Mouse (Mus musculus) c-Kit-negative CD71-positive TER-119-positive erythroid progenitor cells, embryonic 14.5 days (primary cell): ENCODE results near the gene Brsk2.

Experiments used
- DNase-seq: peaks from one replicate; pipeline ENCODE4 v3.0.0-alpha.2; 2013; ENCODE audit warnings: low read depth, low spot score

Brsk2 gene

DNA sequence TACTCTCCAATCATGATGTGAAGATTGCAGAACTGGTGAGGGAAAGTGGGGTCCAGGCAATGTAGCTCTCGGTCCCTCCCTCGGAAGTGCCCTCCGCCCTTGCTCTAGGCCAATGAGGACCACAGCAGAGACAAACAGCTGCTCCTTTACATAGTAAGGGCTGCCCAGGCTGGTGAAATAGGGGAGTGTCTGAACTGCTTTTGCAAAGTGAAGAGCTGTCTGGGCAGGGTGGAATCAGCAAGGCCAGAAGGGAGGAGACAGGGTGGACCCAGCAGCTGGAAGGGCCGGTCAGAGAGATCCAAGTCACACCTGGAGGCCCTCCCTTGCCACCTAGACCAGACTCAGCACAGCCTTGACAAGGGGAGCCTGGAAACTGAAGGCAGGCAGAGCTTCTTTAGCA is 76.4 kb downstream of the Brsk2 start:
- DNase-seq: peak; percentile 36

DNA sequence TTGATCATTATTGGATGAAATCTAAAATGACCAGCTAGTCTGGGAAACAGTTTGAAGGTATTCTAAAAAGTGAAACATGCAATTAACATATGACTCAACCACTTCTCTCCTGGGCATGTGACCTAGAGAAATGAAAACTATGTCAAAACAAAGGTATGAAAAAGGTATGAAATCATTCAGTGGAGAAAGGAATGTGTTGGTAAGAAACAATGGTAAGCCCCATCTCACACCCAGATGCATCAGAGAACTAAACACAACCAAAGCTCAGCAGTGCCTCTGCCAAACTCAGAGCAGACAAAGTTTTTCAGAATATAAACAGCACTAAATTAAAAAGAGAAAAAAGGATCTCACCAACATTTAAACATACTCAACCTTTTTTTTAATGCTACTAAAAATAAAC is 80.5 kb downstream of the Brsk2 start:
- no peak for DNase-seq

DNA sequence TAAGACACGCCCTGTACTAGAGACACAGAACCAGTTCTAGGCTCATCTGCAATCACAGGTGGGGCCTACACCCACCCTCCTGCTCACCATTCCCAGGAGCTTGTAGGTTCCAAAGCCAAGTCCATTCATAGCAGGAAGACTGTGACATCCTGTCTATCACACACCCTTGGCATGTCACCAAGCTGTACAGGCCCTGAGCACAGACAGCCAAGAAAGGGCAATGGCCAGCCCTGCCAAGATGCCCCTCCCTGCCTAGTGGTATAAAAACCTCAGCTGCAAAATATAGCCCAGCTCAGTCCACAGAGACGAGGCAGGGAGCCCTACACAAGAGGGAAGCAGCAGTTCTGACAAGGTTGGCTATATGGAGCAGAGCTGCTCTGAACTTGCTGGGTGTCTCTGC is 84.6 kb downstream of the Brsk2 start:
- DNase-seq: no peak

DNA sequence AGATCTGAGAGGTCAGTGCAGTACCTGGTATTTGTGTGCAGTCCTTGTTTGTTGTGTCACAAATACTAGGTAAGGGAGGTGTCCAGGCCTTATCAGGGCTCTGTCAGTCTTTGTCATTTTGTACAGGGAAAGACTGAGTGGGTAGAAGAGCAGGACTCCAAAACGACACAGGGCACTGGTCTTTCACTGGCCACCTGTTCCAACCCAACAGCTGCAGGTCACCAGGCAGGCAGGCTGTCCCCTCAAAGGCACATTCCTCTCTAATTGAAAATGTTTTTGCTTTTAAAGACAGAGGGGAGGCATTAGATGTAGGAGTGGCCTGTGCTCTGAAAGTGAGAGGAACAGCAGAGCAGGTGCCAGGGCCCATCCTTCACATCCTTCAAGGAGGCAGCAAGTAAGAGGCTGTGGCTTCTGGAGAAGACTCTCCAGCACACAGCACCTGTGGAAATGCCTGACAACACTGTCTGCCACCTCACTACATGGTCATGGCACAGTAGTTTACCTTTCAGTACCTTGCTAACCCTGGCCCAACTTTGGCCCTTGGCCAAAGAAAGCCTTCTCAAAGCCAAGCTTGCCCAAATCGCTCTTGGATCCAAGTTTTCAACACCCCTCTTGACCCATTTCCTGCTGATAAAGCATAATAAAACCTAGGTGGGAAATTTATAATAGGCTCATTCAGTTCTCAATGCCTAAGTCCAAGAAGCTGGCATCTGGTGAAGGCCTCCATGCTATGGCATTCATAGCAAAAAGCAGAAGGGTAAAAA is 85.7 kb downstream of the Brsk2 start:
- DNase-seq: no peak

DNA sequence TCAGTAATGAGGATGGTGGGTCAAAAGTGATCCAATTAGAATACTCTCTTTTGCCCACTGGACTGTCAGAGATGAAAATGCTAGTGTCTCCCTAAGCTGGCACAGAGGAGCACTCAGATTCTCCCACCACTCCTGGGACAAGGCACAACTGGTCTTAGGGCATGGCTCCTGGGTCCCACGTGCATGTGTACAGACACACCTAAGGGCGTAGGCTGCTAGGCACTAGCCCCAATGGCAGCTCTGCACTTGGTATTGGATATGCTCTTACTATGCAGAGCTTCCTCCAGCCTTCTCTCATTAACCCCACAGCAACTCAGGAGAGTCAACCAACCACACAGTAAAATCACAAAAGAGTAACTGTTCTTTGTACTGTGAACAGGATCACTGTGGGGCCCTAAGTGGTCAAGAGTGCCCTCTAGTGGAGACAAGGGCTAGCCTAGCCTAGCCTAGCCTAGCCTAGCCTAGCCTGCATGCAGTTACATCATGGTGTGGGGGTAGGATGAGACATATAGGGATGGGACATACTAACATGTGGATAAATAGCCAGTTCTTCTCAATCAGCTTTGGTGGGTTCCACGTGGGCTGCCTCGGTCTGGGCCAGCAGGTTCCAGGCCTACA is 88.1 kb downstream of the Brsk2 start:
- peak; percentile 52 for DNase-seq

DNA sequence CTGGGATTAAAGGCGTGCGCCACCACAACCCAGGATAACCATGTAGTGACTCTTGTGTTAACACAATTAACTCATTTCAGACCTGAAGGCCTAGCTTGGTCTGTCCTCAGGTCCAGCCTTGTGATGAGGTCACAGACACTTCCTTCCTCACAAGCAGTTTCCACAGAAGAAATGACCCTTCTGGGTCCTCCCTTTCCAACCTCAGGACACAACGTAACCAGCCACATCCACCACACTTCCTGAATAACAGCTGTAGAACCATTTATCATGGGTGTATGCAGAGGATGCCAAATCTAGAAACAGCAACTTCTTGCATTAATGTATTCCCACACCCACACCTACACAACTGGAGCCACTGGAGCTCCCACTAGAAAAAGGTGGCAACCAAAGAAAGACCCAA is 91.2 kb downstream of the Brsk2 start:
- no peak for DNase-seq

DNA sequence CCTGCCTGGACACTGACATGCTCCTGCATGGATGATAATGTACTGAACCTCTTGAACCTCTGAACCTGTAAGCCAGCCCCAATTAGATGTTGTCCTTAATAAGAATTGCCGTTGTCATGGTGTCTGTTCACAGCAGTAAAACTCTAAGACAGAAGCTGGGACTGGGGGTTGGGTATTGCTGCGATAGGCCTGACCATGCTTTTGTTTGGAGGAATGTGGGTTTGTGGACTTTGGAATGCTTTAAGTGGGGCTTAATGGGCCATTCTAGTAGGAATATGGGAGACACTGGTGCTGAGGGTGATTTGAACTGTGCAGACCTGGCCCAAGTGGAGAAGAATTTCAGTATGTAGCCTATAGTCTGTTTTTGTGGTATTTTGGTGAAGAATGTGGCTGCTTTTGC is 95.8 kb downstream of the Brsk2 start:
- DNase-seq: no peak

DNA sequence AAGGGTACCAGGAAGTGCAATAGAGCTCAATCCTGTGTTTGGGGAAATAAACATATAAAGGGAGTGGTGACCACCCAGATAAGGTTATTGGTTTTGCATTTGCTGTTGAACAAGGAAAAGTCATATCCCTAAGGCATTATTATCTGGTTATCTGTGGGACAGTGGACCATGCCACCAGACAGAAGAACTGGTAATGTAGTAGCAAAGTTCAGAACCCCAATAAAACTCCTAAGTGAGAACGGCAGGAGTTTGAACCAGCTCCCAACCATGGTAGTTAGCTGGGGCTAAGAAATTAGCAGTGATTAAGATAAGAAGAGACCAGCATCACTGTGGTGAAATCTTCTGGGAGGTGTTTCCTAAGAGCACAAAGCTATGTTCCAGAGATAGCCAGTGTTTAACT is 96.4 kb downstream of the Brsk2 start:
- DNase-seq: no peak

DNA sequence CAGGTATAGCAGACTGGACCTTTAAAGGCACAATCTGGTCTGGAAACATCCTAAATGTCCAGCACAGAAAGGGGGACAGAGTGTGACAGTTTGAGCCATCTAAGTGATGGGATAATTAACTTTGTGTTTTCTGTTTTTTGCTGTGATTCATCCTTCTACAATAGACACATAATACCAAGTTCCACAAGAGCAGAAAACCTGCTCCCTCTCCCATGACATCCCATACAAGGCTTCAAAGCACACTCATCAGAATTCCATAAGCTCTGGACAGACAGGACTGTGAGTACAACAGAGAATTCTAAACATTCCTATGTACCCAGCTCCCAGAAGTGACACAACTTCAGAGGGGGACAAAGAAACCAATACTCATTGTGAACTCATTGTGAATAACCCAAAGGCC is 101.0 kb downstream of the Brsk2 start:
- no peak for DNase-seq
